Mouse (Mus musculus): Measurements from ENCODE around the gene Hat1.

Hat1 gene

GRCm38 (mm10) chr2:71466103-71466502 lies 77.3 kb downstream of the Hat1 start:
- DNase-seq (ENCODE audit: low spot score), result no peak

- no peak for DNase-seq (ENCODE audit: low spot score)
These were observed 78.2 kb downstream of the Hat1 start for GRCm38 (mm10) chr2:71466861-71467450.

GRCm38 (mm10) chr2:71471094-71471493 lies 82.3 kb downstream of the Hat1 start:
- DNase-seq (ENCODE audit: low spot score), result no peak

GRCm38 (mm10) chr2:71473830-71474229 lies 85.1 kb downstream of the Hat1 start:
- DNase-seq (ENCODE audit: low spot score), result no peak

GRCm38 (mm10) chr2:71474345-71474744 lies 85.6 kb downstream of the Hat1 start:
- no peak for DNase-seq (ENCODE audit: low spot score)

- no peak for DNase-seq (ENCODE audit: low spot score)
These were observed 86.6 kb downstream of the Hat1 start for GRCm38 (mm10) chr2:71475311-71475710.

GRCm38 (mm10) chr2:71475760-71476159 lies 87.0 kb downstream of the Hat1 start:
- DNase-seq (ENCODE audit: low spot score), result no peak

- no peak for DNase-seq (ENCODE audit: low spot score)
These were observed 89.0 kb downstream of the Hat1 start for GRCm38 (mm10) chr2:71477787-71478186.

GRCm38 (mm10) chr2:71479917-71480316 lies 91.2 kb downstream of the Hat1 start:
- no peak for DNase-seq (ENCODE audit: low spot score)

GRCm38 (mm10) chr2:71481825-71482224 lies 93.1 kb downstream of the Hat1 start:
- DNase-seq (ENCODE audit: low spot score), result no peak

GRCm38 (mm10) chr2:71483046-71483716 lies 94.4 kb downstream of the Hat1 start:
- DNase-seq (ENCODE audit: low spot score), result no peak

GRCm38 (mm10) chr2:71483717-71484066 lies 94.9 kb downstream of the Hat1 start:
- DNase-seq (ENCODE audit: low spot score), result no peak
